Mouse (Mus musculus): ENCODE data around the gene Pdha2.

DNA sequence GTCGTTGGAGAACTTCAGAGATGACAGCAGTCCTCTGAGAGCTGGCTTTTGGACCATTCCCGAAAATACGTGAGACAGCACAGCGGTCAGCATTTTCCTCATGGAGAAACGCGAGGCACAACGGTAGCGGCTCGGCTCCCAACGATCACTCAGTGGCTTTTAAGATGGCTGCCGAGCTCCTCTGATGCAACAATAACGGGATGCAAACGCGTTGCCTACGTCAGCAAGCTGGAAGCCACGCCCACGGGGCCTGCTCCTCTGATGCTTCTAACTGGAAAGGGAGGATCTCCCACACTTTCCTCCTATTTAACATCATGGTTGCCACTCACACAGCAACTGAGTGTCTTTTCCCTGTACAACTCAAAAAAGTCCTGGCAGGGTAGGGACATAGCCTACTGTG is 511 bp downstream of the Pdha2 start:
- TF ChIP-seq CTCF (IDR thresholded peaks at IDR 0.05; ENCODE audit: low read depth, low read length) = no peak
- TF ChIP-seq POLR2A (IDR thresholded peaks at IDR 0.05; ENCODE audit: extremely low read depth, insufficient read depth, low read length) = no peak
